Mouse (Mus musculus): ENCODE measurements at regions not wholly inside any gene's neighbourhood (a gene's known extent, or its start where the extent isn't known, plus 50 kb on each side); places are given as distances from the start of the nearest gene placed in this dataset.

GRCm38 (mm10) chr9:94239479-94240241 lies 298.2 kb downstream of the 1190002N15Rik start:
- DNase-seq, result no peak

GRCm38 (mm10) chr9:94238565-94238964 lies 299.3 kb downstream of the 1190002N15Rik start:
- DNase-seq, result no peak

GRCm38 (mm10) chr9:94229537-94229936 lies 308.3 kb downstream of the 1190002N15Rik start:
- no peak for DNase-seq

GRCm38 (mm10) chr9:94219116-94219515 lies 318.8 kb downstream of the 1190002N15Rik start:
- DNase-seq, result peak; percentile 22 to 49

GRCm38 (mm10) chr9:94216414-94217279 lies 321.2 kb downstream of the 1190002N15Rik start:
- DNase-seq, result no peak

- DNase-seq, result no peak
These were observed 327.2 kb downstream of the 1190002N15Rik start for GRCm38 (mm10) chr9:94210467-94211249.

GRCm38 (mm10) chr9:94208987-94209386 lies 328.9 kb downstream of the 1190002N15Rik start:
- no peak for DNase-seq

GRCm38 (mm10) chr9:94200892-94201291 lies 337.0 kb downstream of the 1190002N15Rik start:
- no peak for DNase-seq

- no peak for DNase-seq
These were observed 338.0 kb downstream of the 1190002N15Rik start for GRCm38 (mm10) chr9:94199864-94200263.

- DNase-seq, result no peak
These were observed 346.8 kb downstream of the 1190002N15Rik start for GRCm38 (mm10) chr9:94191083-94191482.

- DNase-seq, result no peak
These were observed 347.7 kb downstream of the 1190002N15Rik start for GRCm38 (mm10) chr9:94189872-94190800.

GRCm38 (mm10) chr9:94188124-94188523 lies 349.8 kb downstream of the 1190002N15Rik start:
- DNase-seq, result no peak

GRCm38 (mm10) chr9:94169905-94170612 lies 367.8 kb downstream of the 1190002N15Rik start:
- DNase-seq, result no peak

GRCm38 (mm10) chr9:94163671-94164070 lies 374.2 kb downstream of the 1190002N15Rik start:
- DNase-seq, result no peak

GRCm38 (mm10) chr9:94155581-94155980 lies 382.3 kb downstream of the 1190002N15Rik start:
- DNase-seq, result no peak

GRCm38 (mm10) chr9:94148474-94148873 lies 389.4 kb downstream of the 1190002N15Rik start:
- no peak for DNase-seq

- no peak for DNase-seq
These were observed 391.1 kb downstream of the 1190002N15Rik start for GRCm38 (mm10) chr9:94146787-94147186.

GRCm38 (mm10) chr9:94136444-94136843 lies 401.4 kb downstream of the 1190002N15Rik start:
- DNase-seq, result no peak

GRCm38 (mm10) chr9:94133682-94134081 lies 404.2 kb downstream of the 1190002N15Rik start:
- DNase-seq, result no peak

- no peak for DNase-seq
These were observed 406.5 kb downstream of the 1190002N15Rik start for GRCm38 (mm10) chr9:94131367-94131766.

GRCm38 (mm10) chr9:94116961-94117360 lies 420.9 kb downstream of the 1190002N15Rik start:
- peak; percentile 6 to 8 for DNase-seq

Data from cerebellum, adult 18-20 months (tissue).